12 mouse cellular contexts compared by ENCODE assay signal in the genomic region with DNA sequence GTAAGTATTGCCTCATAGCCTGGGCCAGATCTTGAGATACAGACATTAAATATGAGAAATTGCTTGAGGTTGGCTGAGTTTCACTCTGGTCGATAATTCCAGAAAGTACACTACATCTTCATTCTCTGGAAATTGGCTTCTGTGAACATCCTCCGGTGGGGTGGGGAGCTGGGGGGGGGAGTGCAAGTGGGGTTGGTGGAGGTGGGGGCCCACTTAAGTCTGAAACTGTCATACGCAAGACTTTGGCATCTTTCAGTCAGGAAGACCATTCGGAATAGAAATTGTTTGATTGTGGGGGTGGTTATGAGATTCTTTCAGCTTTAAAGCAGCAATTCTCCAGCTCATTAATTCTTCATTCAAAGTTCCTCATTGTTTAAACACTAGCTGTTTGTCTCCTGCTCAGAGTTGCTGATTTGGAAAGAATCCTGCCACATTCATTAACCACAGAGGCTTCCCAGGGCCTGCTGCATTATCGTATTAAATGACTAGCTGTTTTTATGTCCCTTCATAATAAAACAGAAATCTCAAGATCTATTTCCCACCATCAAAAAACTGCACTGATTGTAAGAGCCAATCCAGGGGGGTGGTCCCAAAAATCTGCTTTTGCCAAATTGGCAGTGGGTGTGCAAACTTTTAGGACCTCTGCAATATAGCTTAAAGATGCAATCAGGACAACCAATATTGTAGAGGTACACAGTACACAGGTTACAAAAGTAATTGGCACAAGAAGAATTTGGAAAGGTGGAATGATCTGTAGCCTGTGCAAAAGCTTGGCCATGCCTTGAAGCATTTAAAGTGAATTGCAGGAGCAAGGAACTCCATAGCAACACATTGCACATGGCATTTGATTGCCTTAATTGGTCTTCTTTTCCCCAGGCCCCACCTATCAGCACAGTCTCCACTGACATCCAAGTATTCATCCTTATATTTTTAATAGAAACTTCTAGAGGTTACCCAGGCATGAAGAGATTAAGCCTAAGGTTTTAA.
A peak's percentile ranks its signal among the peaks of the same experiment; 100 is the strongest.
DNase-seq lines count a peak whose midpoint lies in the region; ATAC-seq and TF ChIP-seq lines count a peak whose summit lies in the region.
"Had no signal": no experiment of that assay in that cellular context is flagged by ENCODE, and none has a peak within 500 bp of the region (broad histone marks: within the 10 kb centered on the region; RNA-seq: fewer than 3 reads in every experiment).

No protein-coding gene starts in this region.

- peak; percentile 76 for ATAC-seq in kidney, embryonic 16.5 days (ENCODE audit: low FRiP score, low TSS enrichment)
- peak; percentile 88 for ATAC-seq in Patski
- peak; percentile 79 for ATAC-seq in hindbrain, embryonic 15.5 days (ENCODE audit: low FRiP score, low read depth)
- no peak for ATAC-seq in monocyte, adult 5-6 weeks (replicated peaks; ENCODE audit: insufficient number of reproducible peaks, low FRiP score, low TSS enrichment, poor library complexity, severe bottlenecking)
- ATAC-seq: liver, embryonic 12.5 days had no signal

- H3K27ac ChIP-seq in kidney, embryonic 16.5 days (ENCODE audit: low read length), result peak overlapping the region; percentile 73
- peak overlapping the region; percentile 67; the same call in 1 of the 2 replicates for H3K27ac ChIP-seq in forebrain, embryonic 10.5 days
- peak overlapping the region; percentile 17; the same call in 1 of the 2 replicates for H3K27ac ChIP-seq in hindbrain, embryonic 15.5 days (replicated peaks)
- H3K27ac ChIP-seq: liver, embryonic 12.5 days had no signal

- TF ChIP-seq CTCF in Patski (IDR thresholded peaks at IDR 0.05), result no peak

- 42% methylated on average over 5 of the region's 5 CpGs for WGBS in kidney, embryonic 16.5 days
- 40% methylated on average over 5 of the region's 5 CpGs for WGBS in forebrain, embryonic 10.5 days
- 23% methylated on average over 5 of the region's 5 CpGs for WGBS in hindbrain, embryonic 15.5 days

- H3K36me3 ChIP-seq in kidney, embryonic 16.5 days (ENCODE audit: insufficient read depth, low read length), result no peaks in the 10 kb centered on the region
- H3K36me3 ChIP-seq in forebrain, embryonic 10.5 days (replicated peaks), result no peaks in the 10 kb centered on the region
- no peaks in the 10 kb centered on the region for H3K36me3 ChIP-seq in hindbrain, embryonic 15.5 days
- H3K36me3 ChIP-seq: liver, embryonic 12.5 days had no signal

- DNase-seq in kidney, adult 11 months, result no peak
- no peak for DNase-seq in Patski (ENCODE audit: low read depth, low spot score)
- no peak for DNase-seq in forebrain, embryonic 10.5 days (ENCODE audit: extremely low spot score, low spot score)
- DNase-seq in lung, postnatal 25 days (ENCODE audit: low spot score), result no peak
- DNase-seq in testis, postnatal 14 days (ENCODE audit: low spot score), result no peak
- DNase-seq: cerebellum, postnatal 14 days; heart, postnatal 36 days; lung, postnatal 14 days had no signal

- H3K4me1 ChIP-seq in kidney, embryonic 16.5 days (ENCODE audit: insufficient read depth, low read length), result peaks cover 20% of the 10 kb centered on the region
- peaks cover 26% of the 10 kb centered on the region for H3K4me1 ChIP-seq in forebrain, embryonic 10.5 days
- peaks cover 10% of the 10 kb centered on the region; the same call in 1 of the 2 replicates for H3K4me1 ChIP-seq in hindbrain, embryonic 15.5 days (replicated peaks)
- H3K4me1 ChIP-seq: liver, embryonic 12.5 days had no signal

- CTCF ChIA-PET in Patski (lab: Charles Lee), result interaction anchor here (0.8 kb wide), 1 partner anchor 12 kb away, joined by 3 read pairs; no protein-coding TSS in a partner anchor

- no peaks in the 10 kb centered on the region for H3K27me3 ChIP-seq in kidney, embryonic 16.5 days (ENCODE audit: insufficient read depth, low read length)
- no peaks in the 10 kb centered on the region for H3K27me3 ChIP-seq in Patski
- no peaks in the 10 kb centered on the region for H3K27me3 ChIP-seq in forebrain, embryonic 10.5 days (ENCODE audit: poor library complexity, severe bottlenecking)
- H3K27me3 ChIP-seq in hindbrain, embryonic 15.5 days, result no peaks in the 10 kb centered on the region
- H3K27me3 ChIP-seq: liver, embryonic 12.5 days had no signal

- H3K9ac ChIP-seq in kidney, embryonic 16.5 days (replicated peaks; ENCODE audit: low read length), result no peak overlapping the region
- no peak overlapping the region for H3K9ac ChIP-seq in hindbrain, embryonic 15.5 days
- H3K9ac ChIP-seq: liver, embryonic 12.5 days had no signal

- POLR2A ChIA-PET in Patski (lab: Charles Lee), result no interaction called here

- H3K9me3 ChIP-seq in kidney, embryonic 16.5 days (ENCODE audit: low read length), result no peaks in the 10 kb centered on the region
- H3K9me3 ChIP-seq in forebrain, embryonic 10.5 days, result no peaks in the 10 kb centered on the region
- no peaks in the 10 kb centered on the region for H3K9me3 ChIP-seq in hindbrain, embryonic 15.5 days
- H3K9me3 ChIP-seq: liver, embryonic 12.5 days had no signal

- no peak overlapping the region for H3K4me3 ChIP-seq in kidney, embryonic 16.5 days (ENCODE audit: low read length)
- no peak overlapping the region for H3K4me3 ChIP-seq in forebrain, embryonic 10.5 days
- H3K4me3 ChIP-seq in hindbrain, embryonic 15.5 days, result no peak overlapping the region
- H3K4me3 ChIP-seq: liver, embryonic 12.5 days had no signal

- in situ Hi-C loops in Patski (cut with MboI; ENCODE audit: low pct_unique_long_range_greater_than_20kb), result no loop called here

- H3K4me2 ChIP-seq in kidney, embryonic 16.5 days (replicated peaks; ENCODE audit: low read depth, low read length), result 0 out of 2 replicates have a peak overlapping the region, but pooled peaks have one; percentile 24
- H3K4me2 ChIP-seq in hindbrain, embryonic 15.5 days, result no peak overlapping the region
- H3K4me2 ChIP-seq: liver, embryonic 12.5 days had no signal

Comparison
In these comparisons a context has a peak if more than half of its experiments do, and no peak if none do; other contexts are left out.
1. H3K27ac ChIP-seq: peak in every context shown above with its lines; median percentile 73 in kidney, embryonic 16.5 days; 67 in forebrain, embryonic 10.5 days; 17 in hindbrain, embryonic 15.5 days.